Mouse (Mus musculus): ENCODE data around the gene St6galnac3.

GRCm38 (mm10) chr3:153433010-153433409, 292.0 kb downstream of the St6galnac3 start:
- TF ChIP-seq CTCF (IDR thresholded peaks at IDR 0.05) (no peak), EP300 (IDR thresholded peaks at IDR 0.05; ENCODE audit: insufficient read depth, low read depth, low read length) (no peak)
